Mouse (Mus musculus) left cerebral cortex, adult 18-20 months (tissue): ENCODE results near the gene Vangl1. TPM values are rescaled to one million over a fixed set of nuclear protein-coding genes. Genes with fewer than 3 reads are reported as not detected.

Source experiments
- DNase-seq, 2 experiments: peaks; one replicate each; pipeline ENCODE4 v3.0.0; 2021 to 2022; ENCODE audit warnings: low spot score in 2 of 2, mixed read lengths in 1 of 2
- total RNA-seq, 2 experiments: library from RNA; stranded (reverse); gene quantifications; 2 replicates each; pipeline ENCODE4 v1.2.3; 2021

The Vangl1 gene
- total RNA-seq, 2 experiments from 2014 or later = 4.3 to 5.1 TPM

GRCm38 (mm10) chr3:102199226-102199625, 5.3 kb downstream of the Vangl1 start:
- DNase-seq = no peak

GRCm38 (mm10) chr3:102198446-102198845, 6.0 kb downstream of the Vangl1 start:
- no peak for DNase-seq

- no peak for DNase-seq
These were observed 6.7 kb downstream of the Vangl1 start for GRCm38 (mm10) chr3:102197746-102198145.

GRCm38 (mm10) chr3:102197152-102197551, 7.3 kb downstream of the Vangl1 start:
- no peak for DNase-seq

GRCm38 (mm10) chr3:102196166-102196565, 8.3 kb downstream of the Vangl1 start:
- no peak for DNase-seq

- no peak for DNase-seq
These were observed 8.7 kb downstream of the Vangl1 start for GRCm38 (mm10) chr3:102195762-102196161.

GRCm38 (mm10) chr3:102194291-102195051, 10.0 kb downstream of the Vangl1 start:
- DNase-seq = no peak

- no peak for DNase-seq
These were observed 10.8 kb downstream of the Vangl1 start for GRCm38 (mm10) chr3:102193488-102194290.

GRCm38 (mm10) chr3:102192621-102193020, 11.9 kb downstream of the Vangl1 start:
- DNase-seq = no peak

GRCm38 (mm10) chr3:102191575-102191974, 12.9 kb downstream of the Vangl1 start:
- DNase-seq = no peak

GRCm38 (mm10) chr3:102190642-102191041, 13.9 kb downstream of the Vangl1 start:
- no peak for DNase-seq

GRCm38 (mm10) chr3:102190015-102190414, 14.5 kb downstream of the Vangl1 start:
- no peak for DNase-seq

- DNase-seq = no peak
These were observed 15.5 kb downstream of the Vangl1 start for GRCm38 (mm10) chr3:102188972-102189371.

- DNase-seq = no peak
These were observed 17.1 kb downstream of the Vangl1 start for GRCm38 (mm10) chr3:102187401-102187800.

- no peak for DNase-seq
These were observed 19.8 kb downstream of the Vangl1 start for GRCm38 (mm10) chr3:102184721-102185120.

- DNase-seq = no peak
These were observed 21.9 kb downstream of the Vangl1 start for GRCm38 (mm10) chr3:102182601-102183000.

- no peak for DNase-seq
These were observed 23.3 kb downstream of the Vangl1 start for GRCm38 (mm10) chr3:102181191-102181590.

GRCm38 (mm10) chr3:102180746-102181145, 23.7 kb downstream of the Vangl1 start:
- DNase-seq = no peak

- DNase-seq = no peak
These were observed 24.6 kb downstream of the Vangl1 start for GRCm38 (mm10) chr3:102179869-102180268.

- DNase-seq = no peak
These were observed 26.5 kb downstream of the Vangl1 start for GRCm38 (mm10) chr3:102177837-102178615.

GRCm38 (mm10) chr3:102176116-102176515, 28.4 kb downstream of the Vangl1 start:
- DNase-seq = no peak

GRCm38 (mm10) chr3:102175701-102176100, 28.8 kb downstream of the Vangl1 start:
- no peak for DNase-seq
